Mouse (Mus musculus): Measurements from ENCODE around the gene Glis3.

- no peak for TF ChIP-seq CTCF (IDR thresholded peaks at IDR 0.05; ENCODE audit: low read depth)
- no peak for TF ChIP-seq EP300 (optimal IDR thresholded peaks at IDR 0.05)
Observed at GRCm38 (mm10) chr19:28337574-28337973, 342.3 kb downstream of the Glis3 start.

Measured in stomach, postnatal 0 days (tissue).